Mouse (Mus musculus) brain, embryonic 14.5 days (tissue): ENCODE measurements around the gene Paxx.

Experiments
- CTCF ChIP-seq: fragments of 200-500 bp; IDR thresholded peaks from 2 replicates; pipeline ENCODE4 v1.5.1; 2012; ENCODE audit warnings: inconsistent platforms, mild to moderate bottlenecking, moderate library complexity, borderline replicate concordance; ENCODE audit not compliant: insufficient read depth, insufficient read length; ENCODE audit errors: extremely low read depth
- POLR2A ChIP-seq: fragments of 200-500 bp; IDR thresholded peaks from 2 replicates; pipeline ENCODE4 v1.6.1; 2012; ENCODE audit warnings: mild to moderate bottlenecking, inconsistent platforms, borderline replicate concordance; ENCODE audit not compliant: poor library complexity, insufficient read depth, insufficient read length, severe bottlenecking; ENCODE audit errors: extremely low read depth

DNA sequence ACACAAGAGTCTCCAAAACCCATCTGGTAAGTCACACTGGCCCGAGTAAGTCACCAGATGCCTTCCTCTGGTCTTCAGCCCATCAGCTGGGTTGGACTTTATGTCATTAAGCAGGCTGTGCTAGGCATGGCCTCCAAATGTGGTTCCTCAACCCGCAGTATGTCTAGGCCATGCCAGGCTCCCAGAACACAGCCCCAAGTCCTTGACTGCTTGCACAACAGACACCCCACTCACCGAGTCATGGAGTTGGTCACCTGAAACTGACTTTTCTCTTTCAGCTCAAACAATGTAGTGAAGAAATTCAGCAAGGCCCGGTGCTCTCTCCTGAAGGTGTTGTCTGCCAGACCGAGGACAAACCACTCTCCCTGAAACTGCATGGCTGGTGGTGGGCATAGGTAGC is 32.1 kb upstream of the Paxx start:
- TF ChIP-seq POLR2A, result no peak
- TF ChIP-seq CTCF, result no peak
